ENCODE assay signal across 19 mouse cellular contexts in the genomic region with DNA sequence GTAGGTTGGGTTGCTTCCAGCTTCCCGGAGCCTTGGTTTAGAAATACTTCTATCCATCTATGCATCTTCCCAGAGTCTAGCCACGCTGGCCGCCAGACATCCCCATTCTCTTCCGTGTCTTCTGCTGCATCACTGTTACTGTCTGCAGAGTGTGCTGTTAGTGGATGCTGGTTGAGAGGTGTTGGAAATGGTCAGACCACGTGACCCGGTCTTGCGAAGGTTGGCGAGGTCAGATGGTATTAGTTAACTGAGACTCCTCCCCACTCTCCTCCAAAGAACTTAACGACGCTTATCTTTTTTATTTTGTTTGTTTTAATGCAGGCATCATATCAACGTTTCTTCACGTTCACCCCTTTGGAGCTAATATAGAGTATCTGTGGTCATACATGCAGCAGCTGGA.
DNase-seq lines count a peak whose midpoint lies in the region; ATAC-seq lines count a peak whose summit lies in the region.
"Had no signal": no experiment of that assay in that cellular context is flagged by ENCODE, and none has a peak within 500 bp of the region (broad histone marks: within the 10 kb centered on the region; RNA-seq: fewer than 3 reads in every experiment).

No protein-coding gene starts in this region.

- ATAC-seq in embryonic facial prominence, embryonic 13.5 days (ENCODE audit: insufficient number of reproducible peaks, insufficient read depth, low FRiP score, low TSS enrichment, low read depth) = no peak
- peak; percentile 54; the same call in 1 of the 2 replicates for ATAC-seq in kidney, embryonic 16.5 days (ENCODE audit: low FRiP score, low TSS enrichment)
- ATAC-seq: hindbrain, embryonic 16.5 days; Patski had no signal

- H3K4me1 ChIP-seq in embryonic facial prominence, embryonic 13.5 days = peaks cover 11% of the 10 kb centered on the region; the same call in 1 of the 2 replicates
- peaks cover 12% of the 10 kb centered on the region for H3K4me1 ChIP-seq in embryonic facial prominence, embryonic 10.5 days
- 0 out of 2 replicates have a peak, but pooled peaks cover 3% of the 10 kb centered on the region for H3K4me1 ChIP-seq in kidney, embryonic 16.5 days (ENCODE audit: insufficient read depth, low read length)
- H3K4me1 ChIP-seq in limb, embryonic 10.5 days = peaks cover 25% of the 10 kb centered on the region
- H3K4me1 ChIP-seq: liver, embryonic 15.5 days; megakaryocyte, embryonic 14.5 days; neural tube, embryonic 13.5 days had no signal

- H3K9ac ChIP-seq in embryonic facial prominence, embryonic 13.5 days = no peak overlapping the region
- H3K9ac ChIP-seq in kidney, embryonic 16.5 days (replicated peaks; ENCODE audit: low read length) = no peak overlapping the region
- H3K9ac ChIP-seq: liver, embryonic 15.5 days; neural tube, embryonic 13.5 days had no signal

- no peak for DNase-seq in embryonic facial prominence, embryonic 10.5 days (ENCODE audit: low spot score)
- no peak for DNase-seq in kidney, adult 8-10 months
- peak; percentile 3 for DNase-seq in ZHBTc4 (ENCODE audit: low read depth, low spot score)
- peak; percentile 72 for DNase-seq in limb, embryonic 10.5 days (ENCODE audit: low spot score)
- no peak for DNase-seq in thymus, postnatal 14 days
- DNase-seq in left cerebral cortex, postnatal 4 days = no peak
- DNase-seq: B cell, adult 2 months; cerebellum, adult 2 months; heart, postnatal 10 days; kidney, adult 2 months; layer of hippocampus, adult 9-11 months; right cerebral cortex, postnatal 4 days had no signal

- H3K4me2 ChIP-seq in embryonic facial prominence, embryonic 13.5 days = peak overlapping the region; percentile 42
- peak overlapping the region; percentile 48 for H3K4me2 ChIP-seq in kidney, embryonic 16.5 days (replicated peaks; ENCODE audit: low read depth, low read length)
- H3K4me2 ChIP-seq: liver, embryonic 15.5 days; neural tube, embryonic 13.5 days had no signal

- intact Hi-C loops in left cerebral cortex, postnatal 4 days (cut with DNase I) = no loop called here

- no peak overlapping the region for H3K27ac ChIP-seq in embryonic facial prominence, embryonic 13.5 days
- H3K27ac ChIP-seq in embryonic facial prominence, embryonic 10.5 days (replicated peaks) = no peak overlapping the region
- H3K27ac ChIP-seq in kidney, embryonic 16.5 days (ENCODE audit: low read length) = no peak overlapping the region
- peak overlapping the region; percentile 56 for H3K27ac ChIP-seq in limb, embryonic 10.5 days
- H3K27ac ChIP-seq: liver, embryonic 15.5 days; neural tube, embryonic 13.5 days had no signal

- H3K27me3 ChIP-seq in embryonic facial prominence, embryonic 13.5 days = 0 out of 2 replicates have a peak, but pooled peaks cover 3% of the 10 kb centered on the region
- H3K27me3 ChIP-seq in embryonic facial prominence, embryonic 10.5 days (replicated peaks; ENCODE audit: low read depth, poor library complexity, severe bottlenecking) = 0 out of 2 replicates have a peak, but pooled peaks cover 5% of the 10 kb centered on the region
- H3K27me3 ChIP-seq in kidney, embryonic 16.5 days (ENCODE audit: insufficient read depth, low read length) = no peaks in the 10 kb centered on the region
- no peaks in the 10 kb centered on the region for H3K27me3 ChIP-seq in limb, embryonic 10.5 days (ENCODE audit: low read depth, poor library complexity, severe bottlenecking)
- H3K27me3 ChIP-seq: liver, embryonic 15.5 days; neural tube, embryonic 13.5 days; Patski had no signal

- WGBS in embryonic facial prominence, embryonic 13.5 days = 62% methylated on average over 12 of the region's 12 CpGs
- WGBS in embryonic facial prominence, embryonic 10.5 days = 75% methylated on average over 12 of the region's 12 CpGs
- 45% methylated on average over 12 of the region's 12 CpGs for WGBS in kidney, embryonic 16.5 days
- 48% methylated on average over 12 of the region's 12 CpGs for WGBS in limb, embryonic 10.5 days

- H3K36me3 ChIP-seq in embryonic facial prominence, embryonic 13.5 days = no peaks in the 10 kb centered on the region
- no peaks in the 10 kb centered on the region for H3K36me3 ChIP-seq in embryonic facial prominence, embryonic 10.5 days (replicated peaks)
- H3K36me3 ChIP-seq in kidney, embryonic 16.5 days (ENCODE audit: insufficient read depth, low read length) = no peaks in the 10 kb centered on the region
- H3K36me3 ChIP-seq in limb, embryonic 10.5 days = no peaks in the 10 kb centered on the region
- H3K36me3 ChIP-seq: liver, embryonic 15.5 days had no signal

- H3K9me3 ChIP-seq in embryonic facial prominence, embryonic 13.5 days = peaks cover 4% of the 10 kb centered on the region
- H3K9me3 ChIP-seq in embryonic facial prominence, embryonic 10.5 days = no peaks in the 10 kb centered on the region
- 0 out of 2 replicates have a peak, but pooled peaks cover 6% of the 10 kb centered on the region for H3K9me3 ChIP-seq in kidney, embryonic 16.5 days (ENCODE audit: low read length)
- H3K9me3 ChIP-seq in limb, embryonic 10.5 days (replicated peaks) = no peaks in the 10 kb centered on the region
- H3K9me3 ChIP-seq: liver, embryonic 15.5 days; neural tube, embryonic 13.5 days had no signal

- no peak overlapping the region for H3K4me3 ChIP-seq in embryonic facial prominence, embryonic 13.5 days
- no peak overlapping the region for H3K4me3 ChIP-seq in embryonic facial prominence, embryonic 10.5 days
- peak overlapping the region; percentile 23; the same call in 1 of the 2 replicates for H3K4me3 ChIP-seq in kidney, embryonic 16.5 days (ENCODE audit: low read length)
- H3K4me3 ChIP-seq in limb, embryonic 10.5 days = peak overlapping the region; percentile 36
- H3K4me3 ChIP-seq: liver, embryonic 15.5 days; megakaryocyte, embryonic 14.5 days; neural tube, embryonic 13.5 days had no signal

Comparison
In these comparisons a context has a peak if more than half of its experiments do, and no peak if none do; other contexts are left out.
1. H3K4me3 ChIP-seq: peak in kidney, embryonic 16.5 days (single experiment) and limb, embryonic 10.5 days (single experiment); none in embryonic facial prominence, embryonic 13.5 days (single experiment) and embryonic facial prominence, embryonic 10.5 days (single experiment).
2. DNase-seq: peak in ZHBTc4 (single experiment) and limb, embryonic 10.5 days (single experiment); none in embryonic facial prominence, embryonic 10.5 days (single experiment), kidney, adult 8-10 months (0 of 2), thymus, postnatal 14 days (single experiment) and left cerebral cortex, postnatal 4 days (single experiment).